Mouse (Mus musculus) CD4-positive, CD25-positive, alpha-beta regulatory T cell (primary cell): ENCODE data around the gene Mtif3. TPM values are rescaled to one million over a fixed set of nuclear protein-coding genes. Genes with fewer than 3 reads are reported as not detected.

ENCODE experiments used
- polyA plus RNA-seq: library from polyadenylated mRNA; unstranded; fragments of 100-300 nt; shearing (Covaris generic); gene quantifications from one replicate; pipeline ENCODE4 v1.2.1, GENCODE M21; 2017

Gene Mtif3
- 33.7 TPM for polyA plus RNA-seq

GRCm38 (mm10) chr5:146963118-146963936, at the start of gene Mtif3:
Gene Mtif3, minus strand, starts transcription at chr5:146963800.

GRCm38 (mm10) chr5:146948508-146949088, 15.0 kb downstream of the Mtif3 start, which contains the start of gene Gtf3a:
Gene Gtf3a, plus strand, starts transcription at chr5:146948657.

Other genes starting within 250 kb of the Mtif3 start
- 22.8 TPM for gene Usp12, start 168.8 kb downstream of the Mtif3 start, polyA plus RNA-seq
- 297 TPM for gene Rpl21, start 130.9 kb downstream of the Mtif3 start, polyA plus RNA-seq
- gene Rasl11a, start 118.7 kb downstream of the Mtif3 start, polyA plus RNA-seq = 1.7 TPM
- gene Gtf3a, start 15.1 kb downstream of the Mtif3 start, polyA plus RNA-seq = 125 TPM
- gene Lnx2, start 112.8 kb upstream of the Mtif3 start, polyA plus RNA-seq = 39.5 TPM
- 143 TPM for gene Polr1d, start 113.2 kb upstream of the Mtif3 start, polyA plus RNA-seq
- gene Gsx1, start 224.9 kb upstream of the Mtif3 start, polyA plus RNA-seq = not detected